Mouse (Mus musculus) E14TG2a.4 (cell line): ENCODE results near the gene Atg13.
A peak's percentile ranks its signal among the peaks of the same experiment; 100 is the strongest.

Experiments
- H3K27me3 ChIP-seq: 2 replicates; pipeline ENCODE4 v1.6.1; 2014; ENCODE audit warnings: low read length, control low read depth; ENCODE audit not compliant: insufficient read depth
- H3K36me3 ChIP-seq: 2 replicates; pipeline ENCODE4 v1.6.1; 2014; ENCODE audit warnings: low read length, control low read depth; ENCODE audit not compliant: insufficient read depth
- H3K4me1 ChIP-seq: replicated peaks from 2 replicates; pipeline ENCODE4 v1.6.1; 2014; ENCODE audit warnings: low read depth, low read length, control low read depth
- H3K4me3 ChIP-seq: replicated peaks from 2 replicates; pipeline ENCODE4 v1.5.1; 2014; ENCODE audit warnings: mild to moderate bottlenecking, low read length
- H3K9me3 ChIP-seq: 2 replicates; pipeline ENCODE4 v1.6.1; 2014; ENCODE audit warnings: low read length, control low read depth
- CTCF ChIP-seq: conservative IDR thresholded peaks from 2 replicates; pipeline ENCODE4 v1.5.1; 2014; ENCODE audit warnings: low read length
- NANOG ChIP-seq: IDR thresholded peaks from 2 replicates; pipeline ENCODE4 v1.6.1; 2014; ENCODE audit warnings: borderline replicate concordance, low read length, mixed read lengths
- POU5F1 ChIP-seq: IDR thresholded peaks from 2 replicates; pipeline ENCODE4 v1.6.1; 2014; ENCODE audit warnings: low read length, borderline replicate concordance

Atg13 gene

GRCm38 (mm10) chr2:91656774-91657173, 53.6 kb downstream of the Atg13 start:
- H3K36me3 ChIP-seq = peaks cover 76% of the 10 kb centered on the region
- TF ChIP-seq POU5F1 (no peak), CTCF (peak; percentile 49), NANOG (no peak)
- H3K4me1 ChIP-seq = peaks cover 42% of the 10 kb centered on the region
- no peaks in the 10 kb centered on the region for H3K27me3 ChIP-seq
- H3K4me3 ChIP-seq = no peak overlapping the region
- H3K9me3 ChIP-seq = no peaks in the 10 kb centered on the region

GRCm38 (mm10) chr2:91655827-91656226, 54.5 kb downstream of the Atg13 start:
- TF ChIP-seq NANOG (no peak), POU5F1 (no peak), CTCF (no peak)
- Histone ChIP-seq H3K4me1 (peaks cover 52% of the 10 kb centered on the region), H3K4me3 (no peak overlapping the region), H3K9me3 (no peaks in the 10 kb centered on the region), H3K36me3 (peaks cover 70% of the 10 kb centered on the region), H3K27me3 (no peaks in the 10 kb centered on the region)

GRCm38 (mm10) chr2:91655388-91655787, 55.0 kb downstream of the Atg13 start:
- Histone ChIP-seq H3K4me1 (peaks cover 56% of the 10 kb centered on the region), H3K27me3 (no peaks in the 10 kb centered on the region), H3K9me3 (no peaks in the 10 kb centered on the region), H3K36me3 (peaks cover 69% of the 10 kb centered on the region), H3K4me3 (no peak overlapping the region)
- TF ChIP-seq NANOG (no peak), POU5F1 (no peak), CTCF (no peak)

- TF ChIP-seq POU5F1 (no peak), NANOG (no peak), CTCF (no peak)
- H3K4me1 ChIP-seq = peaks cover 67% of the 10 kb centered on the region
- H3K27me3 ChIP-seq = no peaks in the 10 kb centered on the region
- no peaks in the 10 kb centered on the region for H3K9me3 ChIP-seq
- H3K36me3 ChIP-seq = peaks cover 54% of the 10 kb centered on the region
- no peak overlapping the region for H3K4me3 ChIP-seq
Observed at GRCm38 (mm10) chr2:91652863-91653262, 57.5 kb downstream of the Atg13 start.

GRCm38 (mm10) chr2:91651458-91652258, 58.7 kb downstream of the Atg13 start:
- Histone ChIP-seq H3K27me3 (no peaks in the 10 kb centered on the region), H3K4me1 (peaks cover 70% of the 10 kb centered on the region), H3K36me3 (peaks cover 54% of the 10 kb centered on the region), H3K4me3 (0 out of 2 replicates have a peak overlapping the region, but pooled peaks have one; percentile 8), H3K9me3 (no peaks in the 10 kb centered on the region)
- TF ChIP-seq POU5F1 (no peak), NANOG (no peak), CTCF (no peak)

GRCm38 (mm10) chr2:91650360-91650995, 59.9 kb downstream of the Atg13 start:
- Histone ChIP-seq H3K4me1 (peaks cover 70% of the 10 kb centered on the region), H3K27me3 (no peaks in the 10 kb centered on the region), H3K36me3 (peaks cover 54% of the 10 kb centered on the region), H3K9me3 (no peaks in the 10 kb centered on the region), H3K4me3 (peak overlapping the region; percentile 99)
- TF ChIP-seq CTCF = no peak
- TF ChIP-seq POU5F1 = no peak
- no peak for TF ChIP-seq NANOG

- peaks cover 54% of the 10 kb centered on the region for H3K36me3 ChIP-seq
- H3K27me3 ChIP-seq = no peaks in the 10 kb centered on the region
- H3K9me3 ChIP-seq = no peaks in the 10 kb centered on the region
- peak within 1 kb of the TSS; percentile 99 for H3K4me3 ChIP-seq
- TF ChIP-seq CTCF = no peak
- no peak for TF ChIP-seq NANOG
- no peak for TF ChIP-seq POU5F1
- peaks cover 73% of the 10 kb centered on the region for H3K4me1 ChIP-seq
Observed at GRCm38 (mm10) chr2:91649553-91650359, 60.6 kb downstream of the Atg13 start, which contains the start of the genes Zfp408 and Arhgap1. Zfp408 (minus strand) TSS chr2:91649791. Arhgap1 (plus strand) TSS chr2:91649860.

- Histone ChIP-seq H3K4me1 (peaks cover 79% of the 10 kb centered on the region), H3K4me3 (peak overlapping the region; percentile 99), H3K36me3 (peaks cover 54% of the 10 kb centered on the region), H3K27me3 (no peaks in the 10 kb centered on the region), H3K9me3 (no peaks in the 10 kb centered on the region)
- no peak for TF ChIP-seq CTCF
- TF ChIP-seq NANOG = no peak
- TF ChIP-seq POU5F1 = no peak
Observed at GRCm38 (mm10) chr2:91649152-91649551, 61.2 kb downstream of the Atg13 start.
